Mouse (Mus musculus) cortical plate, adult 2 months (tissue): ENCODE data around the gene Wwp2.

Source experiments
- CTCF ChIP-seq: fragments of 200-500 bp; IDR thresholded peaks from 2 replicates; pipeline ENCODE4 v1.5.1; 2011; ENCODE audit warnings: mild to moderate bottlenecking, control low read depth, low read length; ENCODE audit not compliant: insufficient read depth; ENCODE audit errors: extremely low read depth
- POLR2A ChIP-seq: fragments of 200-500 bp; IDR thresholded peaks from 2 replicates; pipeline ENCODE4 v1.6.1; 2011; ENCODE audit warnings: mild to moderate bottlenecking, low read length, control low read depth; ENCODE audit not compliant: insufficient read depth; ENCODE audit errors: extremely low read depth

DNA sequence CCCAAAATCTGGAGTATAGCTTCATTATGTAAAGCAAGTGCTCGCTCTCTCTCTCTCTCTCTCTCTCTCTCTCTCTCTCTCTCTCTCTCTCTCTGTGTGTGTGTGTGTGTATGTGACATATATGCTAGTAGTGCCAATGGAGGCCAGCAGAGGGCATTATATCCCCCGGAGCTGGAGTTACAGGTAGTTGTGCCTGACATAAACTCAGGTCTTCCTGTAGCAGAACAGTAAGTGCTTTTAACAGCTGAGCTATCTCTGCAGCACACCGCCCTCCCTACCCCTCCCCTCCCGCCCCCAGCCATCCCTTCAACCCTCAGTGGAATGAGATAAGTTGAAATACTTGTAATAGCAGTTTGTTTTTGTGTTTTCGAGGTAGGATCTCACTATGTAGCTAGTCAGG, 30.5 kb downstream of the Wwp2 start:
- TF ChIP-seq CTCF (no peak), POLR2A (no peak)
